Mouse (Mus musculus): ENCODE measurements at regions not wholly inside any gene's neighbourhood (a gene's known extent, or its start where the extent isn't known, plus 50 kb on each side); places are given as distances from the start of the nearest gene placed in this dataset.

GRCm38 (mm10) chr9:61827721-61828120, 86.6 kb downstream of the Rplp1 start:
- TF ChIP-seq CTCF (conservative IDR thresholded peaks at IDR 0.05; ENCODE audit: low read length) (no peak), POU5F1 (IDR thresholded peaks at IDR 0.05; ENCODE audit: borderline replicate concordance, low read length) (no peak)

All from E14TG2a.4 (cell line).